Mouse (Mus musculus): ENCODE data around the gene Arid5b. TPM values are rescaled to one million over a fixed set of nuclear protein-coding genes. Genes with fewer than 3 reads are reported as not detected.
"Not testable (repeated sequence)": the region's sequence is repeated elsewhere in the genome, so short reads cannot be mapped to it uniquely, and the experiment has no call there.

The Arid5b gene
- total RNA-seq, 2 experiments from 2014 or later: 26.5 to 29.4 TPM

GRCm38 (mm10) chr10:68103078-68103855 is 175.3 kb downstream of the Arid5b start:
- no peak for DNase-seq
- intact Hi-C loops (cut with DNase I): loop anchor here (5.0 kb wide), 1 partner anchor 174 kb away; the partner anchor contains the start of gene Arid5b

GRCm38 (mm10) chr10:68102566-68102965 is 176.0 kb downstream of the Arid5b start:
- intact Hi-C loops (cut with DNase I): loop anchor here (5.0 kb wide), 1 partner anchor 175 kb away; the partner anchor contains the start of gene Arid5b
- DNase-seq: peak; percentile 61 to 85

GRCm38 (mm10) chr10:68101251-68101650 is 177.3 kb downstream of the Arid5b start:
- no peak for DNase-seq
- intact Hi-C loops (cut with DNase I): loop anchor here (5.0 kb wide), 1 partner anchor 176 kb away; the partner anchor contains the start of gene Arid5b

- DNase-seq: no peak
Observed at GRCm38 (mm10) chr10:68100506-68100905, 178.0 kb downstream of the Arid5b start.

GRCm38 (mm10) chr10:68099801-68100200 is 178.7 kb downstream of the Arid5b start:
- intact Hi-C loops (cut with DNase I): loop anchor here (5.0 kb wide), 1 partner anchor 178 kb away; the partner anchor contains the start of gene Arid5b

More at GRCm38 (mm10) chr10:68100506-68100905, 178.0 kb downstream of the Arid5b start:
- intact Hi-C loops (cut with DNase I): loop anchor here (5.0 kb wide), 1 partner anchor 177 kb away; the partner anchor contains the start of gene Arid5b

GRCm38 (mm10) chr10:68097821-68098675 is 180.5 kb downstream of the Arid5b start:
- no peak for DNase-seq

More at GRCm38 (mm10) chr10:68099801-68100200, 178.7 kb downstream of the Arid5b start:
- DNase-seq: not testable (repeated sequence)

GRCm38 (mm10) chr10:68096395-68096794 is 182.1 kb downstream of the Arid5b start:
- DNase-seq: no peak

More at GRCm38 (mm10) chr10:68097821-68098675, 180.5 kb downstream of the Arid5b start:
- intact Hi-C loops (cut with DNase I): no loop called here

GRCm38 (mm10) chr10:68095136-68095535 is 183.4 kb downstream of the Arid5b start:
- DNase-seq: no peak
- intact Hi-C loops (cut with DNase I): no loop called here

More at GRCm38 (mm10) chr10:68096395-68096794, 182.1 kb downstream of the Arid5b start:
- intact Hi-C loops (cut with DNase I): no loop called here

GRCm38 (mm10) chr10:68093496-68093895 is 185.0 kb downstream of the Arid5b start:
- intact Hi-C loops (cut with DNase I): loop anchor here (5.0 kb wide), 1 partner anchor 34 kb away; no protein-coding TSS in a partner anchor
- DNase-seq: no peak

GRCm38 (mm10) chr10:68091840-68092239 is 186.7 kb downstream of the Arid5b start:
- DNase-seq: no peak
- intact Hi-C loops (cut with DNase I): loop anchor here (2.0 to 5.0 kb wide), 2 partner anchors 35 to 47 kb away; no protein-coding TSS in a partner anchor

GRCm38 (mm10) chr10:68091011-68091410 is 187.5 kb downstream of the Arid5b start:
- intact Hi-C loops (cut with DNase I): loop anchor here (2.0 to 5.0 kb wide), 2 partner anchors 36 to 48 kb away; no protein-coding TSS in a partner anchor

GRCm38 (mm10) chr10:68090544-68090943 is 188.0 kb downstream of the Arid5b start:
- DNase-seq: no peak
- intact Hi-C loops (cut with DNase I): loop anchor here (2.0 to 5.0 kb wide), 2 partner anchors 37 to 48 kb away; no protein-coding TSS in a partner anchor

More at GRCm38 (mm10) chr10:68091011-68091410, 187.5 kb downstream of the Arid5b start:
- DNase-seq: no peak

GRCm38 (mm10) chr10:68090197-68090535 is 188.4 kb downstream of the Arid5b start:
- intact Hi-C loops (cut with DNase I): loop anchor here (2.0 to 5.0 kb wide), 2 partner anchors 37 to 49 kb away; no protein-coding TSS in a partner anchor
- peak; percentile 96 for DNase-seq

GRCm38 (mm10) chr10:68089435-68090196 is 188.9 kb downstream of the Arid5b start:
- intact Hi-C loops (cut with DNase I): loop anchor here (2.0 to 10.0 kb wide), 3 partner anchors 38 to 225 kb away; no protein-coding TSS in a partner anchor
- peak; percentile 63 to 71 for DNase-seq

- intact Hi-C loops (cut with DNase I): loop anchor here (10.0 kb wide), 1 partner anchor 223 kb away; no protein-coding TSS in a partner anchor
Observed at GRCm38 (mm10) chr10:68087722-68088121, 190.8 kb downstream of the Arid5b start.

GRCm38 (mm10) chr10:68086973-68087372 is 191.6 kb downstream of the Arid5b start:
- intact Hi-C loops (cut with DNase I): loop anchor here (10.0 kb wide), 1 partner anchor 222 kb away; no protein-coding TSS in a partner anchor
- DNase-seq: no peak

More at GRCm38 (mm10) chr10:68087722-68088121, 190.8 kb downstream of the Arid5b start:
- DNase-seq: no peak

GRCm38 (mm10) chr10:68085574-68085973 is 193.0 kb downstream of the Arid5b start:
- DNase-seq: no peak
- intact Hi-C loops (cut with DNase I): loop anchor here (10.0 kb wide), 1 partner anchor 221 kb away; no protein-coding TSS in a partner anchor

- DNase-seq: peak; percentile 51 to 62
- intact Hi-C loops (cut with DNase I): loop anchor here (5.0 to 10.0 kb wide), 2 partner anchors 74 to 217 kb away; no protein-coding TSS in a partner anchor
Observed at GRCm38 (mm10) chr10:68081712-68082111, 196.8 kb downstream of the Arid5b start.

Measured in heart, postnatal 10 days (tissue).